Mouse (Mus musculus) WW6 (cell line): ENCODE measurements around the gene Gm4301.
"Not testable (repeated sequence)": the region's sequence is repeated elsewhere in the genome, so short reads cannot be mapped to it uniquely, and the experiment has no call there.

Experiments
- DNase-seq: peaks from one replicate; pipeline ENCODE4 v3.0.0-alpha.2; 2013; ENCODE audit warnings: low read depth, low spot score

Gm4301 gene

DNA sequence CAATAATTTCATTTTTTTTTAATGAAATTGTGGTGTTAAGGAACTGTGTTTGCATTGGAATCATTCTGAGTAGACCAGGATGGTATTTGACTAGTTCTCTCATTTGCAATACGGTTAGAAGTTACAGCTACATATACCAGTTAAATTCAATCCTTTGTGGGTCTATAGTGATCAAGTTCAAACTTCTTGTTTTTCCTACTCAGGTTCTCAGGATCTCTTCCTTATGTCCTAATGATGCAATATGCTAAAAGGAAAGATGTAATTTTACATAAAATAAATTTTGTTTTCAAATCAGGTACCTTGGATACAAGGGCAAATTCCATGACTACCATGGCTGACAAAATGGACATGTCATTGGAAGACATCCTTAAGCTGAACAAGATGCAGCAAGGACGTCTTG is at the start of gene Gm4301:
Gene Gm4301 (plus strand): TSS at position 301 of the 400 bp plus-strand sequence.
- not testable (repeated sequence) for DNase-seq

- DNase-seq = no peak
Measured at GRCm38 (mm10) chr10:100296105-100296504, 39.4 kb upstream of the Gm4301 start.

- not testable (repeated sequence) for DNase-seq
Measured at GRCm38 (mm10) chr10:100300106-100300505, 35.4 kb upstream of the Gm4301 start.

DNA sequence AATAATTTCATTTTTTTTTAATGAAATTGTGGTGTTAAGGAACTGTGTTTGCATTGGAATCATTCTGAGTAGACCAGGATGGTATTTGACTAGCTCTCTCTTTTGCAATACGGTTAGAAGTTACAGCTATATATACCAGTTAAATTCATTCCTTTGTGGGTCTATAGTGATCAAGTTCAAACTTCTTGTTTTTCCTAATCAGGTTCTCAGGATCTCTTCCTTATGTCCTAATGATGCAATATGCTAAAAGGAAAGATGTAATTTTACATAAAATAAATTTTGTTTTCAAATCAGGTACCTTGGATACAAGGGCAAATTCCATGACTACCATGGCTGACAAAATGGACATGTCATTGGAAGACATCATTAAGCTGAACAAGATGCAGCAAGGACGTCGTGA is 5.1 kb downstream of the Gm4301 start, which contains the start of gene Gm4302:
Gene Gm4302 (plus strand): TSS at position 301 of the 400 bp plus-strand sequence.
- not testable (repeated sequence) for DNase-seq

GRCm38 (mm10) chr10:100345672-100346071 is 10.2 kb downstream of the Gm4301 start, which contains the start of gene Gm4303:
Gene Gm4303, plus strand, starts transcription at chr10:100345972.
- DNase-seq = not testable (repeated sequence)

GRCm38 (mm10) chr10:100350793-100351192 is 15.3 kb downstream of the Gm4301 start, which contains the start of gene Gm4305:
Gene Gm4305, plus strand, starts transcription at chr10:100351093.
- not testable (repeated sequence) for DNase-seq

DNA sequence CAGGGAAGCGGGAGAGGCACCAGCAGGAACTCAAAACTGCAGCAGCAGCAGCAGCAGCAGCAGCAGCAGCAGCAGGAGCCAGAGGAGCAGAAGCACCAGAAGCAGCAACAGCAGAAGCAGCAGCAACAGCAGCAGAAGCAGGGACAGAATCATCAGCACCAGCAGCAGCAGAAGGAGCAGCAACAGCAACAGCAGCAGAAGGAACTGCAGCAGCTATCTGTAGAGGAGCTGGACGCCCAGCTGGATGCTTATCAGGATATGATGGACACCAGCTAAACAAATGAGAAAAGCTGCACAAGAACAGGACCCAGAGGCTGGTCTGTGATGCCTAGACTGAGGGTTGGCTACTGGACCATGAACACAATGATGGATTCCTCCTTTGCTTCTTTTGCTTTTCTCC is 21.4 kb downstream of the Gm4301 start:
- not testable (repeated sequence) for DNase-seq

GRCm38 (mm10) chr10:100361038-100361437 is 25.6 kb downstream of the Gm4301 start, which contains the start of gene Gm4307:
Gene Gm4307, plus strand, starts transcription at chr10:100361338.
- DNase-seq = not testable (repeated sequence)

GRCm38 (mm10) chr10:100382460-100382859 is 47.0 kb downstream of the Gm4301 start, which contains the start of gene Gm4312:
Gene Gm4312, minus strand, starts transcription at chr10:100382560.
- DNase-seq = not testable (repeated sequence)
